Comparison of ENCODE assay signal across 25 mouse cellular contexts in the genomic region with DNA sequence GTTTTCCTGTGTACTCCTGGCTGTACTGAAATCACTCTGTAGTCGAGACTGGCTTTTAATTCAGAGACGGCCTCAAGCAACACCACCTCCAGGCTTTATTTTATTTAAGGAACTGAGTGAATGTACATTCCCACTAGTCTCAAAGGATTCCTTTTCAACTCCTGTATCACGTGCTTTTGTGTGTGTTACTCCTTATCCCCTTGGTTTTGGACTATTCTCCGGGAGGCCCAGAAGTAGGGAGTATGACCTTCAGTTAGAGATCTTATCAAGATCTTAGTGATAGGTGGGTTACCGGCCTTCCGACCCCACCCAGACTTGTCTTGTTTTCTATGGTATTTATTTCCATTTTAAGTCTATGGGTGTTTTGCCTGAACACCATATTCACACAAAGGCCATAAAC. TPM values are rescaled to one million over a fixed set of nuclear protein-coding genes. Genes with fewer than 3 reads are reported as not detected.
DNase-seq lines count a peak whose midpoint lies in the region; ATAC-seq and TF ChIP-seq lines count a peak whose summit lies in the region.
"Had no signal": no experiment of that assay in that cellular context is flagged by ENCODE, and none has a peak within 500 bp of the region (broad histone marks: within the 10 kb centered on the region; RNA-seq: fewer than 3 reads in every experiment).

No protein-coding gene starts in this region.

- H3K4me1 ChIP-seq in ES-E14 (ENCODE audit: control insufficient read depth in 2 of 2, insufficient read depth in 2 of 2, low read length in 2 of 2, poor library complexity in 1 of 2) = peaks cover 2 to 8% of the 10 kb centered on the region in 2 experiments; a peak in 3 of 4 replicates
- H3K4me1 ChIP-seq in forebrain, embryonic 15.5 days = peaks cover 11% of the 10 kb centered on the region
- H3K4me1 ChIP-seq in hindbrain, embryonic 12.5 days = peaks cover 10% of the 10 kb centered on the region

- intact Hi-C loops in heart, postnatal 14 days (cut with DNase I) = no loop called here

- no peaks in the 10 kb centered on the region for H3K9me3 ChIP-seq in ES-E14 (ENCODE audit: control insufficient read depth, insufficient read depth, low read depth, low read length)
- H3K9me3 ChIP-seq in forebrain, embryonic 15.5 days = no peaks in the 10 kb centered on the region
- no peaks in the 10 kb centered on the region for H3K9me3 ChIP-seq in hindbrain, embryonic 12.5 days (replicated peaks)
- H3K9me3 ChIP-seq: embryonic facial prominence, embryonic 12.5 days; embryonic facial prominence, embryonic 15.5 days; heart, embryonic 12.5 days; heart, embryonic 15.5 days; hindbrain, embryonic 15.5 days; intestine, embryonic 15.5 days had no signal

- in situ Hi-C loops in ES-E14 (cut with MboI; ENCODE audit: low sequenced_read_pairs in 2 of 2, unreplicated experiment in 2 of 2) = no loop called here

- 90% methylated on average over 6 of the region's 6 CpGs for WGBS in forebrain, embryonic 15.5 days
- 83% methylated on average over 6 of the region's 6 CpGs for WGBS in hindbrain, embryonic 12.5 days

- no peaks in the 10 kb centered on the region for H3K27me3 ChIP-seq in forebrain, embryonic 15.5 days
- no peaks in the 10 kb centered on the region for H3K27me3 ChIP-seq in hindbrain, embryonic 12.5 days
- H3K27me3 ChIP-seq: CH12.LX; embryonic facial prominence, embryonic 12.5 days; embryonic facial prominence, embryonic 15.5 days; heart, embryonic 12.5 days; heart, embryonic 15.5 days; hindbrain, embryonic 15.5 days; intestine, embryonic 15.5 days had no signal

- H3K27ac ChIP-seq in ES-E14 (ENCODE audit: insufficient read depth, low read depth, low read length, poor library complexity, severe bottlenecking) = peak overlapping the region; percentile 88; the same call in 1 of the 2 replicates
- H3K27ac ChIP-seq in forebrain, embryonic 15.5 days (replicated peaks) = no peak overlapping the region
- H3K27ac ChIP-seq in hindbrain, embryonic 12.5 days = no peak overlapping the region
- H3K27ac ChIP-seq: embryonic facial prominence, embryonic 12.5 days; embryonic facial prominence, embryonic 15.5 days; heart, embryonic 15.5 days; hindbrain, embryonic 15.5 days; intestine, embryonic 15.5 days had no signal

- no peak overlapping the region for H3K4me2 ChIP-seq in forebrain, embryonic 15.5 days (replicated peaks)
- H3K4me2 ChIP-seq in hindbrain, embryonic 12.5 days (replicated peaks) = no peak overlapping the region
- H3K4me2 ChIP-seq: embryonic facial prominence, embryonic 12.5 days; embryonic facial prominence, embryonic 15.5 days; heart, embryonic 12.5 days; heart, embryonic 15.5 days; hindbrain, embryonic 15.5 days; intestine, embryonic 15.5 days had no signal

- peak overlapping the region; percentile 57; the same call in 1 of the 2 replicates for H3K9ac ChIP-seq in ES-E14 (ENCODE audit: insufficient read depth, low read depth, low read length, poor library complexity, severe bottlenecking)
- H3K9ac ChIP-seq in forebrain, embryonic 15.5 days (replicated peaks) = no peak overlapping the region
- no peak overlapping the region for H3K9ac ChIP-seq in hindbrain, embryonic 12.5 days
- H3K9ac ChIP-seq: embryonic facial prominence, embryonic 12.5 days; embryonic facial prominence, embryonic 15.5 days; heart, embryonic 12.5 days; heart, embryonic 15.5 days; hindbrain, embryonic 15.5 days; intestine, embryonic 15.5 days had no signal

- peak; percentile 29 for DNase-seq in heart, adult 11 months
- no peak for DNase-seq in heart, postnatal 14 days
- no peak for DNase-seq in ES-E14 (ENCODE audit: low read depth, low spot score)
- peak; percentile 60 for DNase-seq in induced T-regulatory cell, adult 2 months (ENCODE audit: low read depth)
- DNase-seq in gastrocnemius, adult 8-10 months (ENCODE audit: low spot score in 2 of 2) = no peak
- DNase-seq: adrenal gland, postnatal 10 days; cerebellum, adult 11 months; cerebellum, adult 2 months; cerebellum, adult 9-11 months; cerebellum, postnatal 25 days; gastrocnemius, postnatal 14 days; heart, adult 18-20 months; heart, postnatal 10 days; heart, postnatal 4 days; kidney, adult 11 months had no signal

- H3K4me3 ChIP-seq in ES-E14 (ENCODE audit: insufficient read depth in 1 of 2, low read depth in 1 of 2, low read length in 2 of 2, poor library complexity in 1 of 2, severe bottlenecking in 1 of 2) = peak overlapping the region in 1 of 2 experiments; percentile 38; a peak in 2 of 4 replicates
- H3K4me3 ChIP-seq in forebrain, embryonic 15.5 days = no peak overlapping the region
- no peak overlapping the region for H3K4me3 ChIP-seq in hindbrain, embryonic 12.5 days
- H3K4me3 ChIP-seq: embryonic facial prominence, embryonic 12.5 days; embryonic facial prominence, embryonic 15.5 days; heart, embryonic 12.5 days; heart, embryonic 15.5 days; hindbrain, embryonic 15.5 days; intestine, embryonic 15.5 days had no signal

- ATAC-seq in forebrain, embryonic 15.5 days (replicated peaks) = no peak
- no peak for ATAC-seq in hindbrain, embryonic 12.5 days (ENCODE audit: low FRiP score)
- ATAC-seq: forebrain, embryonic 14.5 days; intestine, embryonic 15.5 days had no signal

- H3K36me3 ChIP-seq in ES-E14 (ENCODE audit: control insufficient read depth, insufficient read depth, low read length, poor library complexity, severe bottlenecking) = no peaks in the 10 kb centered on the region
- H3K36me3 ChIP-seq in forebrain, embryonic 15.5 days = no peaks in the 10 kb centered on the region
- no peaks in the 10 kb centered on the region for H3K36me3 ChIP-seq in hindbrain, embryonic 12.5 days
- H3K36me3 ChIP-seq: embryonic facial prominence, embryonic 12.5 days; embryonic facial prominence, embryonic 15.5 days; heart, embryonic 15.5 days; hindbrain, embryonic 15.5 days; intestine, embryonic 15.5 days had no signal

TF ChIP-seq in ES-E14, 5 proteins besides CTCF, POLR2A, EP300 and RAD21:
- TF ChIP-seq ZNF384 (IDR thresholded peaks at IDR 0.05; ENCODE audit: low read depth, low read length) (no peak), MAFK (IDR thresholded peaks at IDR 0.05; ENCODE audit: insufficient read depth, low read depth, low read length) (no peak), CHD2 (IDR thresholded peaks at IDR 0.05; ENCODE audit: low read depth, low read length) (no peak), HCFC1 (IDR thresholded peaks at IDR 0.05; ENCODE audit: borderline replicate concordance, insufficient read depth, low read length) (no peak), ZC3H11A (IDR thresholded peaks at IDR 0.05; ENCODE audit: borderline replicate concordance, low read depth, low read length) (no peak)

RNA-seq across cellular contexts. Expression of a gene that starts 4.6 kb away (rescaled TPM):
- 10 to 100 TPM; 38.9 to 40.8 TPM for total RNA-seq in heart, postnatal 14 days (2021)
- total RNA-seq in ES-E14 (2012; rRNA removed) = 13.8 and 18.7 TPM in 2 replicates
- polyA plus RNA-seq in forebrain, embryonic 15.5 days (2015; fragmentation: Nextera tagmentation; extraction: Ambion mirVana) = 38.4 and 40.4 TPM in 2 replicates
- 36.1 and 40.3 TPM in 2 replicates for polyA plus RNA-seq in hindbrain, embryonic 12.5 days (2016; fragmentation: Nextera tagmentation; extraction: Ambion mirVana)
- total RNA-seq in gastrocnemius, adult 8-10 months (2022) = 10 to 100 TPM; 33.9 to 36.1 (median 35.5) TPM

RNA-seq across cellular contexts. Expression of a gene that starts 4.9 kb away (rescaled TPM):
- 1 to 10 TPM; 5.3 to 5.8 TPM for total RNA-seq in heart, postnatal 14 days (2021)
- total RNA-seq in ES-E14 (2012; rRNA removed) = 17.0 and 18.4 TPM in 2 replicates
- 20.4 and 23.7 TPM in 2 replicates for polyA plus RNA-seq in forebrain, embryonic 15.5 days (2015; fragmentation: Nextera tagmentation; extraction: Ambion mirVana)
- polyA plus RNA-seq in hindbrain, embryonic 12.5 days (2016; fragmentation: Nextera tagmentation; extraction: Ambion mirVana) = 20.9 and 25.0 TPM in 2 replicates
- 1 to 10 TPM; 5.6 to 7.4 (median 6.6) TPM for total RNA-seq in gastrocnemius, adult 8-10 months (2022)

RNA-seq across cellular contexts. Expression of a gene that starts 24.2 kb away (rescaled TPM):
- total RNA-seq in heart, postnatal 14 days (2021) = 10 to 100 TPM; 19.4 to 19.6 TPM
- total RNA-seq in ES-E14 (2012; rRNA removed) = 26.1 and 27.0 TPM in 2 replicates
- 20.0 and 21.8 TPM in 2 replicates for polyA plus RNA-seq in forebrain, embryonic 15.5 days (2015; fragmentation: Nextera tagmentation; extraction: Ambion mirVana)
- polyA plus RNA-seq in hindbrain, embryonic 12.5 days (2016; fragmentation: Nextera tagmentation; extraction: Ambion mirVana) = 24.8 and 25.0 TPM in 2 replicates
- 10 to 100 TPM; 13.7 to 15.9 (median 14.9) TPM for total RNA-seq in gastrocnemius, adult 8-10 months (2022)

RNA-seq across cellular contexts. Expression of a gene that starts 56.1 kb away (rescaled TPM):
- total RNA-seq in heart, postnatal 14 days (2021) = 10 to 100 TPM; 33.2 to 36.0 TPM
- total RNA-seq in ES-E14 (2012; rRNA removed) = 28.9 and 49.3 TPM in 2 replicates
- 88.7 and 92.7 TPM in 2 replicates for polyA plus RNA-seq in forebrain, embryonic 15.5 days (2015; fragmentation: Nextera tagmentation; extraction: Ambion mirVana)
- 93.6 and 98.3 TPM in 2 replicates for polyA plus RNA-seq in hindbrain, embryonic 12.5 days (2016; fragmentation: Nextera tagmentation; extraction: Ambion mirVana)
- total RNA-seq in gastrocnemius, adult 8-10 months (2022) = 1 to 10 TPM; 3.8 to 7.9 (median 4.9) TPM

RNA-seq across cellular contexts. Expression of a gene that starts 56.1 kb away (rescaled TPM):
- 1 to 10 TPM; 5.4 to 5.8 TPM for total RNA-seq in heart, postnatal 14 days (2021)
- 21.2 and 28.8 TPM in 2 replicates for total RNA-seq in ES-E14 (2012; rRNA removed)
- polyA plus RNA-seq in forebrain, embryonic 15.5 days (2015; fragmentation: Nextera tagmentation; extraction: Ambion mirVana) = 13.8 and 14.8 TPM in 2 replicates
- polyA plus RNA-seq in hindbrain, embryonic 12.5 days (2016; fragmentation: Nextera tagmentation; extraction: Ambion mirVana) = 11.6 and 13.0 TPM in 2 replicates
- 1 to 10 TPM; 2.1 to 2.7 (median 2.4) TPM for total RNA-seq in gastrocnemius, adult 8-10 months (2022)

Comparison
In these comparisons a context has a peak if more than half of its experiments do, and no peak if none do; other contexts are left out.
1. DNase-seq: peak in heart, adult 11 months (single experiment) and induced T-regulatory cell, adult 2 months (single experiment); none in heart, postnatal 14 days (0 of 2), ES-E14 (single experiment) and gastrocnemius, adult 8-10 months (0 of 2).